Mouse (Mus musculus) lung, adult 2 months (tissue): Measurements from ENCODE around the gene Mfsd2b.

Experiments
- CTCF ChIP-seq: fragments of 200-500 bp; IDR thresholded peaks from 2 replicates; pipeline ENCODE4 v1.5.1; 2011; ENCODE audit warnings: mild to moderate bottlenecking, low read length, control low read depth; ENCODE audit not compliant: insufficient read depth
- POLR2A ChIP-seq: fragments of 200-500 bp; IDR thresholded peaks from 2 replicates; pipeline ENCODE4 v1.6.1; 2011; ENCODE audit warnings: low read depth, mild to moderate bottlenecking, control low read depth, low read length, borderline replicate concordance; ENCODE audit errors: extremely low read depth

DNA sequence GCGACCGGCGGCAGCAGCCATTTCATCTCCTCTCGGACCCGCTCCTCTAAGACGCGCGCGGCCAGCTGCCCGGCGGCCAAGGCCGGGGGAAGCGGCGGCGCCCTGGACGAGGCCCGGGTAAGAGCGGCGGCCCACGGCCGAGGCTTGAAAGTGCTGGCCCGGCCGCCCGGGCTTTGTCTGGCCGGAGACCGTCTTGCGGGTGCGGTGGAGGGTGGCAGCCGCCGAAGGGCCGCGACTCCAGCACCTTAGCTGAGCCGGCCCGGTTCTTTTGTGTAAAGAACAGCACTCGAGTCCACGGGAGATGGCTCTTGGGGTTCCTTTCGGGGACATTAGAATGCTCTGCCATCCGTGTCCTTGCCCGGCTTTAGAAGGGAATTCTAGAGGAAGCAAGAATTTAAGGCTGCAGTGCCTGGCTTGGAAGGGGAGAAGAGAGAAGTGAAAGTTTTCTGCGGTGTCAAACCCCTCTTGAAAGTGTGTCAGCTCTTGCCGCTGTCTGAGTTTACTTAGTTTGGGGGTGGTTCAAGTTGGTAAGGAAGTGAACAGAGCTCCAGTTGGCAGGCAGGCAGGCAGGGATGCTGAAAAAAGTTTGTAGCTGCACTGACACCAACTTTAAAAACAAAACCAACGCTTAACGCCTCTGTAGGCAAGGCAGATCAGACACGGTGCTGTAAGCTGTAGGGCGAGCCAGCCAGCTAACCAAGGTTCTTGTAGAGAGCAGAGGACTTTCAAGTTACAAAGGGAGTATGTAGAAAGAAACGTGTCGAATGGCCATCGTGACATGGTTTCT lies 43.8 kb upstream of the Mfsd2b start:
- TF ChIP-seq POLR2A (no peak), CTCF (no peak)
